Mouse (Mus musculus) embryonic fibroblast, embryonic 13.5 days (primary cell): ENCODE data around the gene Rabep1.

Source experiments
- CTCF ChIP-seq: IDR thresholded peaks from 2 replicates; pipeline ENCODE4 v1.5.1; 2011; ENCODE audit warnings: mild to moderate bottlenecking, control low read depth, low read length, moderate library complexity, borderline replicate concordance; ENCODE audit not compliant: insufficient read depth
- POLR2A ChIP-seq: IDR thresholded peaks from 2 replicates; pipeline ENCODE4 v1.6.1; 2011; ENCODE audit warnings: low read depth, mild to moderate bottlenecking, control low read depth, low read length, moderate library complexity

DNA sequence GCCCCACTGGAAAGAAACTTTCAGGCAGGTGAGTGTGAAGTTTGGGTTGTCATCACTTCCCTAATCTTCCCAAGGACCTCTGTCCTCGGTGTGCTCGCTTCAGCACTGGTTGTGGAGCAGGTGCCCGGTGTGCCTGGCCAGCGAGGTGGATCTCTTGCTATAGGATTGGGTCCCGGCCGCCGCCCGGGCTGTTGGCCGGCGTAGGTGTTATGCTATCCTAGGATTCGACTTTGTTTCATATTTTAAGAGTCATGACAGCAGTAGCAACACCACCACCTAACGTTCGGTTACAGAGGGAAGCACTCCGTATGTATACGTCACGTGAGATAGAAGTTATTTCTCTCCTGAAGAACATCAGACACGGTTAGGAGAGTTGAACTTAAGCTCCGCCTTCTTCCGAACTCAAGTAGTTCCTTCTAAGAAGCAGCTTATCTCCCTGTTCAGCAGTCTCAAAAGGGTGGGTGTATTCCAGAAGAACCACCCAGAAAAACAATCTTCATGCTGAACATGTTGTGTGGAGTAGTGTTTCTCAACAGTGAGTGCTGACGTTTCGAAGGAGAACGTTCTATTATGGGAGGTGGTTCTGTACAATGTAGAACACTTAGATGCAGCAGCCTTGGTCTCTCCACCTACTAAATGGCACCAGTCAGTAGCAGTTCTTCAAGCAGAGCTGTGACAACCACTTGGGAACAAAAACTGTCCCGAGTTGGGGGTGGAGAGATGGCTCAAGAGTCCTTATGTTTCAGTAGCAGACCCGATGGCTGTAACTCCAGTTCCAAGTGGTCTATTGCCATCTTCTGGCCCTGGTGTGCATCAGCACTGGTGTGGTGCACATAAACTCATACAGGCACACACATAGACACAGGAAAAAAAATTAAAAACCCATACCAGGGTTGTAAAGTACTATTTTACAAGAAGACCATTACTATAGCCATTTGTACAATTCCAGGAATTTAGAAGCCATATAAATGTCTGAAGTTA is 126.3 kb downstream of the Rabep1 start:
- TF ChIP-seq POLR2A (no peak), CTCF (no peak)
